Mouse (Mus musculus) cortical plate, adult 2 months (tissue): ENCODE results near the gene Gm1113. TPM values are rescaled to one million over a fixed set of nuclear protein-coding genes. Genes with fewer than 3 reads are reported as not detected.

Experiments used
- H3K27ac ChIP-seq: fragments of 200-500 bp; 2 replicates; pipeline ENCODE4 v1.5.1; 2012; ENCODE audit warnings: low read length, control low read depth, inconsistent platforms; ENCODE audit not compliant: insufficient read depth
- H3K4me1 ChIP-seq: fragments of 200-500 bp; 2 replicates; pipeline ENCODE4 v1.6.1; 2011; ENCODE audit warnings: low read length; ENCODE audit not compliant: control insufficient read depth, insufficient read depth
- H3K4me3 ChIP-seq: fragments of 200-500 bp; 2 replicates; pipeline ENCODE4 v1.5.1; 2011; ENCODE audit warnings: mild to moderate bottlenecking, low read length, control low read depth; ENCODE audit not compliant: insufficient read depth
- CTCF ChIP-seq: fragments of 200-500 bp; IDR thresholded peaks from 2 replicates; pipeline ENCODE4 v1.5.1; 2011; ENCODE audit warnings: mild to moderate bottlenecking, control low read depth, low read length; ENCODE audit not compliant: insufficient read depth; ENCODE audit errors: extremely low read depth
- POLR2A ChIP-seq: fragments of 200-500 bp; IDR thresholded peaks from 2 replicates; pipeline ENCODE4 v1.6.1; 2011; ENCODE audit warnings: mild to moderate bottlenecking, low read length, control low read depth; ENCODE audit not compliant: insufficient read depth; ENCODE audit errors: extremely low read depth
- polyA plus RNA-seq: library from polyadenylated mRNA; depleted of rRNA; stranded (reverse); fragments of >200 nt; gene quantifications from 2 replicates; pipeline ENCODE4 v1.2.3, GENCODE M21; 2012

Gene Gm1113
- polyA plus RNA-seq, 1 experiment = not detected

DNA sequence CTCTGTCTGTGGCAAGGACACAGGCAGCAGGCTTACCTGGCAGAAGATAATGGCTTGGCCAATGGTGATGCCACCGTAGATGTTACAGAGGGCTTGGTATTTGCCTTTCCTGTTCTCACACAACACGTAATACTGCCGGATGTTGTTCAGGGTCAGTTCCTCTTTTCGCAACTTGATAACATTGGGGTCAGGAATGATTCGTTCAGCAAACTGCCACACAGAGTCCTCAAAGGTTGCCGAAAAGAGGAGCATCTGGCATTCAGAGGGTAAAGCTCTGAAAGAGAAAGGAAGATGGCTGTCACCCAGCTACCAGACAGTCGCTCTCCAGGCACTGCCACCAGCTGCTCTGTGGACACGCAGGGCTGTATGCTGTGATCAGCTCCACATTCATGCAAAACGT lies 28.7 kb upstream of the Gm1113 start:
- Histone ChIP-seq H3K27ac (no peak overlapping the region), H3K4me3 (no peak overlapping the region), H3K4me1 (no peaks in the 10 kb centered on the region)
- TF ChIP-seq CTCF (no peak), POLR2A (no peak)

DNA sequence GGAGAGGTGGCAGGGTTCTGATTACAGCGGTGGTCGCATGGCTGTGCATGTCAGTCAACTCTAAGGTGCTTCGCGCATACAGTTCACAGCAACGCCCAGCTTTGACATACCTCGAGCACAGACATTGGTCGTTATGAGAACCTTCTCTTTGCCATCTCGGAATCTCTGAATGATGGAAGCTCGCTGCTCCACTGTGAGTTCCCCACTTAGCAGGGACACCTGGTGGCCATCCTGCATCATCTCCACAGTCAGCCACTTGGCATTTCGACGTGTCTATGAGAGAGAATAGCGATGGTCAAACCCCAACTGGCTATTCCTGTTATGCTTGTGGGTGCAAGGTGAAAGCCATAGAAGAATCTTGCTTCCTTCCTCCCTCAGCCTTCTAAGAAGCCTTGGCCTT lies 27.6 kb upstream of the Gm1113 start:
- no peak overlapping the region for H3K27ac ChIP-seq
- no peak overlapping the region for H3K4me3 ChIP-seq
- no peaks in the 10 kb centered on the region for H3K4me1 ChIP-seq
- TF ChIP-seq CTCF = peak; percentile 49
- TF ChIP-seq POLR2A = no peak

DNA sequence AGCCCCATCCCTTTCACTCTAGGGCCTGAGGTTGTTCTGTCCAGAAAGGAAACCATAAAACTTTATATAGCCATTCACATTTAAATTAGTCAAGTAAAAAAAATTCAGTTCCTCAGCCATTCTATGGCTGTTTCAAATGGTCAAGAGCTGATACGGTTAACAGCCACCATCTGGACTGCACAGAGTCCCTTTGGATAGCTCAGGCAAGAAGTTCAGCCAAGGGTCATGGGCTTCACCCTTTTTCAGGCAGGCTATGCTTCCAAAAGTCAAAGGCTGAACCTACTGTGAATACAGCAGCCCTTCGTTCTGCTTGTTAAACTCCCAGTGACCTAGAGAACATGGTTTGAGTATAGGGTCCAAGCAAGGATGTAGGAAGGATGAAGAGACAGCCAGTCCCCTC lies 26.6 kb upstream of the Gm1113 start:
- TF ChIP-seq CTCF (no peak), POLR2A (no peak)
- Histone ChIP-seq H3K4me3 (no peak overlapping the region), H3K4me1 (no peaks in the 10 kb centered on the region), H3K27ac (no peak overlapping the region)

DNA sequence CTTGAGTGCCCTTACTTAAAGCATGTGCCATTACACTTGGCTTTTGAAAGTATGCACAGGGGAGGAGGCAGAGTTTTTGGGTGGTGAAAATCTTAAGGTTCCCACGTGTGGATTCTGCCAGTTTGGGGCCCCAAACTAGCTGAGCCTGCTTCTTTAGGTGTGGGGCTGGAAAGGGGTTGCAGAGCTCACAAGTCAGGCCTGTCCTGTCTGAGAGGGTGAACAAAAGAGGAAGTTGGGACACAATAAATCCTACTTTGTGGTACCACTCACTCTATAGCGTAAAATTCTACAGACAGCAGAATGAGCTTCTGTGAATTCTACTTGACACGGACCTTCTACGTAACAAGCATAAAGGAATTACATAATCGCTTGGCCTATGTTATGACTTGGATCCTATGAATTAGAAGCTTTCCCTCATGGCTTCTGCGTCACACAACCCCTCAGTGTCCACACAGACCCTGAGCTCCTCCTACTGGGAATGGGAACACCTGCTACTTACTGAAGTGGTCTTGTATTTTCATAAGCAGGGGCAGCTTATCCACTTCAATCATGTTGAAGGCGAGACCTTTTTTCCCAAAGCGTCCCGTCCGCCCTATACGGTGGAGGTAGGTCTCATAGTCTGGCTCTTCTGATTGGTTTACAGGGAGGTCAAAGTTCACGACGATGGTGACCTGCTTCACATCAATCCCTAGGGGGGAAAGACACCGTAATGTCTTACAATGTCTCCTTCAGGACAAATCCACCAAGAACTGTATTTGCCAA lies 25.2 kb upstream of the Gm1113 start:
- no peaks in the 10 kb centered on the region for H3K4me1 ChIP-seq
- no peak overlapping the region for H3K27ac ChIP-seq
- no peak for TF ChIP-seq CTCF
- TF ChIP-seq POLR2A = no peak
- H3K4me3 ChIP-seq = no peak overlapping the region

DNA sequence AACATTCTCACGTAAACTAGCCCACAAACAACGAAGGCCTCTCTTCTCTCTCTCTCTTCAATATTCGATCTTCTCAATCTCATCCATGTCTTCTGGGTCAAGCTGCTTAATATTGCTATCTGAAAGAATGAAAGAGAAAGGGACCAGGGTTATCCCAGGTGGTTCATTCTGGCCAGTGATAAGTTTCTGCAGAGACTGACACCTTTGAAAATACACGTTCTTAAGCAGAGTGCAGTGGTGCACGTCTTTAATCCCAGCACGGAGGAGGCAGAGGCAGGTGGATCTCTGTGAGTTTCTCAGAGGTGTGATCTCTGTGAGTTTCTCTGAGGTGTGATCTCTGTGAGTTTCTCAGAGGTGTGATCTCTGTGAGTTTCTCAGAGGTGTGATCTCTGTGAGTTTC lies 23.9 kb upstream of the Gm1113 start:
- Histone ChIP-seq H3K4me3 (no peak overlapping the region), H3K4me1 (no peaks in the 10 kb centered on the region), H3K27ac (no peak overlapping the region)
- TF ChIP-seq CTCF (no peak), POLR2A (no peak)

DNA sequence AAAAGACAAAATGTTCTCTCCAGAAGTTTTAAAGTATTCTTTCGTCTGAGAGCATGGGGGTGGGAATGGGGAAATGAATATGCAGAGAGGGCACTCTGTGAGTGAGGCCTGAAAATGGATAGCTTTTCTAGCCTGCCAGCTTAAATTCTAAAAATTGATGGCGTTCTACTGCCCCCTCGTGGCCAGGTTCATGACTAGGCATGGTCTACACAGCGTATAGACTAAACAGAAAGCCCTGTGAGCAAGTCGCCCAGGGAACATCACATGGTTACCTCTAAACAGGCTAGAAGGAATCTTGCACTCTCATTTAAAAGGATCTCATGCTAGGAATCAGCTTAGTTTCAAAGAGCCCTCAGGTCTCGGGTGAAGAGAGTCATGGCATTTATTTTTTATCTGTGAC lies 23.4 kb upstream of the Gm1113 start:
- Histone ChIP-seq H3K4me1 (no peaks in the 10 kb centered on the region), H3K27ac (no peak overlapping the region), H3K4me3 (no peak overlapping the region)
- TF ChIP-seq CTCF (peak; percentile 75), POLR2A (no peak)

DNA sequence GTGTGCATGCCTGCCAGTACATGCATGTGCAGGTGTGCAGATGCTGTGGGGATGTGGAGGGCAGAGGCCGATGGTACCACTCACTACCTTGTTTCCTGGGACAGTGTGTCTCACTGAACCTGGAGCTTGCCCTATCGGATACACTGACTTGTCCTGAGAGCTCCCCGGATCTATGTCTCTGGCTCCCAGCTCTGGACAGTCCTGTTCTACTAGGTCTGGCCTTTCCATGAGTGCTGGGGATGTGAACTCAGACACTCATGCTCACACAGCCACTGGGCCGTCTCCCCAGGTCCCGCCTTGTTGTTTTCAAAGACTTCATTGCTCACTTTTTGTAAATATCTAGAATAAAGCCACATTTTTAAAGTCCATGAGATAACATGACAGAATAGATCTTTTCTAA lies 23.0 kb upstream of the Gm1113 start:
- Histone ChIP-seq H3K4me1 (no peaks in the 10 kb centered on the region), H3K4me3 (no peak overlapping the region), H3K27ac (no peak overlapping the region)
- TF ChIP-seq POLR2A = no peak
- no peak for TF ChIP-seq CTCF

DNA sequence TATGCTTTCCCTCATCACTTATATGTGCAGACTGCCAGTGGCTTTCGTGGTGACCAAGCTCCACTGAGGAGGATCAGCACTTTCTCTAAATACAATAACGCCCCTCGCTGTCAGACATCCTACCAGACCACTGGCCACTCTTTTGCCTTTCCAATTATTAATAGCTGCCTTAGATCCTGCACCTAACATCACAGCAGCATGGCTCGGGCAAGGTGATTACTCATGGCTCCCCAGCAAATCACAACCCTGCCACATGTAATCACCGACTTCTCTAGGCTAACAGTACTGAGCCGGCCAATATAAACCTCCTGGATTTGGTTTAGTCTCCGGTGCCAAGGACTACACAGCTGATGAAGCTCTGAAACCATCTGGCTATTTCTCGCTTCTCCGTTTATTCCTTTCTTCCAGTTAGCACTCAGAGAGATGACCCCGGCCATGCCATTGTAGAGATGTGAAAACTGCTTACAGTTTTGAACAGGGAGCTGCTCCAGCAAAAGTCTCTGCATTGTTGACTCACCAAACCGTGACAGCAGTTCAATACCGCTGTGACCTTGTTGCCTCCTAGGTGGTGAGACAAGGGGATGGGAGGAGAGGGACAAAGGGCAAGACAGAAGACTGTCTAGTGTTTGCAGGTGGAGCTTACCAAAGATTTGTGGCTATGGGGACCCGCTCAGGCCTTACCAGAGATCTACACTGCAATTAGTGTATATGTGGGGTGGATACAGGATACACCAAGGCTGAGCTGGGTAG lies 21.1 kb upstream of the Gm1113 start:
- Histone ChIP-seq H3K4me1 (no peaks in the 10 kb centered on the region), H3K4me3 (no peak overlapping the region), H3K27ac (no peak overlapping the region)
- TF ChIP-seq CTCF (no peak), POLR2A (no peak)

DNA sequence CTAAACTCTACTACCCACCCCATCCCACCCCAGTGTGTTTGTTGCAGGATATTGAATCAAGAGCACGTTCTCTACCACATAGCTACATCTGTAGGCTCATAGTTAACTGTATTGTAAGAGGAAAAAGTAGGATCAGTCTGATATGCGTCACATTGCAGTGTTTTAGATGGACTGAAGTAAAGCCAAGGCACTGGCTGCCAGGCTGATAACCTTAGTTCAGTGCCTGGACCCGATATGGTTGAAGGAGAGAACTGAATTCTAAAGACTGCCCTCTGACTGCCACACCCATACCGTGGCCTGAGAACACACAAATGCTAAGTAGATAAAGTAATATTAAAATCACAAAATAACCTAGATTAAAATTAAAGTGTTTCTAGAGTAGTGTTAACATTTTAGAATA lies 17.8 kb upstream of the Gm1113 start:
- H3K4me1 ChIP-seq = no peaks in the 10 kb centered on the region
- TF ChIP-seq POLR2A (no peak), CTCF (no peak)
- no peak overlapping the region for H3K27ac ChIP-seq
- no peak overlapping the region for H3K4me3 ChIP-seq

DNA sequence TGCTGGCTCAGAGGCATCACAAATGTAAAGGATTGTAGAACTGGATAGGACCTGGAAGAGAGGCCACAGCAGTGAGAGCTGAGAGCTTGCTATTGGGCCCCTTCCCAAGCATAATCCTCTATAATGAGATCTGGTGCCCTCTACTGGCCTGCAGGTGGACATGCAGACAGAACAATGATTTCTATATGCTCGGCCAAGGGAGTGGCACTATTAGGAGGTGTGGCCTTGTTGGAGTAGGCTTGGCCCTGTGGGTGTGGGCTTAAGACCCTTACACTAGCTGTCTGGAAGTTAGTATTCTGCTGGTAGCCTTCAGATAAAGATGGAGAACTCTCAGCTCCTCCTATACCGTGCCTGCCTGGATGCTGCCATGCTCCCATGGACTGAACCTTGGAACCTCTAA lies 17.0 kb upstream of the Gm1113 start:
- TF ChIP-seq POLR2A = no peak
- TF ChIP-seq CTCF = peak; percentile 80
- no peak overlapping the region for H3K27ac ChIP-seq
- no peak overlapping the region for H3K4me3 ChIP-seq
- H3K4me1 ChIP-seq = no peaks in the 10 kb centered on the region

DNA sequence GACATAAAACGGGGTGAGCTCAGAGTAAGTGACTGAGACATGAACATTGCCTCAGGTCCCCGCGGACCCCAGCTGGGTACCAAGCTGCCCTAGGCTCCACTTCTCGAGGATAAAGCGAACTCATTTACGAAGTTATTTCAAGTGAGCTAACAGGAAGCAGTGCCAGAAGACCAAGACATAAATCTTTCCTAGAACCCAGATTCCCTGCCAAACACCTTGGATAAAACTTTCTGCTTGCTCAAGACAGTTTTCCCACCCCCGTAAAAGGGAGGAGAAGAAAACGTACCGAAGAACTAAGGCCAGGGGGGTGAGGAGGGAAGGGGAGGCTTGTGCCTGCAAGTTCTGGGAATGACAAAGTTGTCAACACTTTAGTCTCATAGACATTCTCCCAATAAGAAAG lies 15.2 kb upstream of the Gm1113 start:
- TF ChIP-seq POLR2A (no peak), CTCF (no peak)
- Histone ChIP-seq H3K27ac (no peak overlapping the region), H3K4me1 (no peaks in the 10 kb centered on the region), H3K4me3 (no peak overlapping the region)
